Mouse (Mus musculus): ENCODE measurements around the gene Arl14ep. TPM values are rescaled to one million over a fixed set of nuclear protein-coding genes. Genes with fewer than 3 reads are reported as not detected.

Arl14ep gene
- total and polyA plus RNA-seq, 3 experiments, result 55.2 to 76.0 (median 61.0) TPM

DNA sequence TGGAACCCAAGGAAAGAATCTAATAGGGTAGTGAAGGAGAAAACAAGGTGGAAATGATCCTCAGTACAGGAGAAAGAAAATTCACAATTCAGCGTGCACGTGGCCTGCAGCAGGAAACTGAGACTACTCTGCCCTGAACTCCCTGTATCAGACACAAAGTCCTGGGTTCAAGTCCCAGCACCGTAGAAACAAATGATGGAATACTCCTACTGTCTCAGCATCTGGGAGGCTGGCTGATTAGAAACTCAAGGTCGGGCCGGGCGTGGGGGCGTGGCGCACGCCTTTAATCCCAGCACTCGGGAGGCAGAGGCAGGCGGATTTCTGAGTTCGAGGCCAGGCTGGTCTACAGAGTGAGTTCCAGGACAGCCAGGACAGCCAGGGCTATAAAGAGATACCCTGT, 3.3 kb downstream of the Arl14ep start:
- H3K4me3 ChIP-seq (replicated peaks in 1 of 3; ENCODE audit: low read depth in 2 of 3, low read length in 2 of 3, poor library complexity in 1 of 3), result no peak overlapping the region
- dilution Hi-C loops (cut with MboI; ENCODE audit: extremely low pct_ligation_motif_present, extremely low pct_unique_long_range_greater_than_20kb, low sequenced_read_pairs), result no loop called here
- in situ Hi-C loops (cut with MboI; ENCODE audit: low pct_ligation_motif_present, low pct_unique_long_range_greater_than_20kb, low sequenced_read_pairs), result loop anchor here (25.0 kb wide), 1 partner anchor 609 kb away; no protein-coding TSS in a partner anchor
- H3K4me2 ChIP-seq (ENCODE audit: insufficient read depth, low read depth, poor library complexity, severe bottlenecking), result no peak overlapping the region
- H3K9me3 ChIP-seq (replicated peaks; ENCODE audit: low read length), result no peaks in the 10 kb centered on the region
- H3K79me2 ChIP-seq (replicated peaks; ENCODE audit: control insufficient read depth, extremely low read depth, insufficient read depth, poor library complexity, severe bottlenecking), result peaks cover 58% of the 10 kb centered on the region
- DNase-seq (ENCODE audit: extremely low read depth), result no peak
- no peak overlapping the region for H3K27ac ChIP-seq (ENCODE audit: insufficient read depth, low read depth)
- TF ChIP-seq RCOR1 (conservative IDR thresholded peaks at IDR 0.05; ENCODE audit: low read depth, low read length), result no peak
- no peak for TF ChIP-seq EP300 (IDR thresholded peaks at IDR 0.05; ENCODE audit: low read length)
- no peak for TF ChIP-seq MAZ (IDR thresholded peaks at IDR 0.05; ENCODE audit: low read depth, low read length)
- TF ChIP-seq ZNF384 (IDR thresholded peaks at IDR 0.05; ENCODE audit: low read depth, low read length), result no peak
- TF ChIP-seq BHLHE40 (IDR thresholded peaks at IDR 0.05; ENCODE audit: low read depth, low read length), result no peak
- no peak for TF ChIP-seq ELF1 (IDR thresholded peaks at IDR 0.05; ENCODE audit: low read depth, low read length)
- no peak for TF ChIP-seq UBTF (IDR thresholded peaks at IDR 0.05; ENCODE audit: low read depth, low read length)
- no peak for TF ChIP-seq CHD2 (IDR thresholded peaks at IDR 0.05; ENCODE audit: low read length)
- no peak for TF ChIP-seq JUN (IDR thresholded peaks at IDR 0.05; ENCODE audit: insufficient read depth, low read depth, low read length)
- no peak for TF ChIP-seq NELFE (IDR thresholded peaks at IDR 0.05; ENCODE audit: low read depth, low read length)
- TF ChIP-seq USF1 (IDR thresholded peaks at IDR 0.05; ENCODE audit: low read depth, low read length), result no peak
- no peak for TF ChIP-seq MYC (IDR thresholded peaks at IDR 0.05; ENCODE audit: low read depth, low read length)
- no peak for TF ChIP-seq ZKSCAN1 (IDR thresholded peaks at IDR 0.05; ENCODE audit: borderline replicate concordance, low read depth, low read length)
- no peak for TF ChIP-seq SIN3A (IDR thresholded peaks at IDR 0.05; ENCODE audit: low read length)
- TF ChIP-seq CHD1 (IDR thresholded peaks at IDR 0.05; ENCODE audit: low read depth, low read length), result no peak
- TF ChIP-seq E2F4 (IDR thresholded peaks at IDR 0.05; ENCODE audit: insufficient replicate concordance, low read depth, low read length), result no peak
- no peak for TF ChIP-seq POLR2A (IDR thresholded peaks at IDR 0.05; ENCODE audit: low read depth, low read length)
- TF ChIP-seq KAT2A (IDR thresholded peaks at IDR 0.05; ENCODE audit: insufficient replicate concordance, low read length), result no peak
- no peak overlapping the region for H3K9ac ChIP-seq (ENCODE audit: insufficient read depth, low read depth)
- no peaks in the 10 kb centered on the region for H3K27me3 ChIP-seq (replicated peaks)
- peaks cover 11 to 44% of the 10 kb centered on the region in 2 experiments for H3K4me1 ChIP-seq (ENCODE audit: control insufficient read depth in 1 of 2, insufficient read depth in 2 of 2)
- peaks cover 25 to 51% of the 10 kb centered on the region in 2 experiments for H3K36me3 ChIP-seq (replicated peaks in 1 of 2; ENCODE audit: control insufficient read depth in 1 of 2, insufficient read depth in 1 of 2, low read length in 1 of 2)

DNA sequence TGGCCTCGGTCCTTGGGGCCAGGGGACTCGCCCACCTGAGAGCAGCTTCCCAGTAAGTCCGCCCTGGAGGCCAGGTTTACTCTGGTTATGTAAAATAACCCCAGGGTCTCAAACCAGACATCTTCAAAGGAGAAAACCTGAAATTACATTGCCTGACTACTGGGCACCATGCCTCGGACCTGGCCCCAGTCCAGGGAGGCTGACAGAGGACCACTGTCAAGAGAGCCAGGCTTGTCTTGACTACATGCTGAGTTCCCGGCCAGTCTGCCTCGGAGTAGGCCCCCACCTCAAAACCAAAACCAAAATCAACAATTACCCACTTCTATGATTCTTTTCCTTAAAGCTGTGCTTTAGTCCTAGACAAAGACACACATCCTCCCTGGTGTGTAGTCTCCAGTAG, 5.9 kb downstream of the Arl14ep start:
- no peak for DNase-seq (ENCODE audit: extremely low read depth)
- peaks cover 43 to 76% of the 10 kb centered on the region in 2 experiments for H3K36me3 ChIP-seq (replicated peaks in 1 of 2; ENCODE audit: control insufficient read depth in 1 of 2, insufficient read depth in 1 of 2, low read length in 1 of 2)
- no peak overlapping the region for H3K4me2 ChIP-seq (ENCODE audit: insufficient read depth, low read depth, poor library complexity, severe bottlenecking)
- in situ Hi-C loops (cut with MboI; ENCODE audit: low pct_ligation_motif_present, low pct_unique_long_range_greater_than_20kb, low sequenced_read_pairs) (loop anchor here (25.0 kb wide), 1 partner anchor 606 kb away; no protein-coding TSS in a partner anchor), dilution Hi-C loops (cut with MboI; ENCODE audit: extremely low pct_ligation_motif_present, extremely low pct_unique_long_range_greater_than_20kb, low sequenced_read_pairs) (no loop called here)
- no peaks in the 10 kb centered on the region for H3K27me3 ChIP-seq (replicated peaks)
- no peak overlapping the region for H3K27ac ChIP-seq (ENCODE audit: insufficient read depth, low read depth)
- H3K9me3 ChIP-seq (replicated peaks; ENCODE audit: low read length), result no peaks in the 10 kb centered on the region
- H3K9ac ChIP-seq (ENCODE audit: insufficient read depth, low read depth), result no peak overlapping the region
- H3K79me2 ChIP-seq (replicated peaks; ENCODE audit: control insufficient read depth, extremely low read depth, insufficient read depth, poor library complexity, severe bottlenecking), result peaks cover 52% of the 10 kb centered on the region
- TF ChIP-seq SIN3A (IDR thresholded peaks at IDR 0.05; ENCODE audit: low read length), result no peak
- H3K4me1 ChIP-seq (ENCODE audit: control insufficient read depth in 1 of 2, insufficient read depth in 2 of 2), result peaks cover 7 to 31% of the 10 kb centered on the region in 2 experiments
- H3K4me3 ChIP-seq (replicated peaks in 1 of 3; ENCODE audit: low read depth in 2 of 3, low read length in 2 of 3, poor library complexity in 1 of 3), result no peak overlapping the region
